Mouse (Mus musculus) regulatory T cell (primary cell): ENCODE measurements around the gene Itgav.

Source experiments
- in situ Hi-C: fragments of 300-600 bp; cut with MboI, MseI; formaldehyde crosslinking; loops from one replicate; pipeline ENCODE4 v1.15.1; 2025; ENCODE audit warnings: high pct_unique_total_duplicates

The Itgav gene

DNA sequence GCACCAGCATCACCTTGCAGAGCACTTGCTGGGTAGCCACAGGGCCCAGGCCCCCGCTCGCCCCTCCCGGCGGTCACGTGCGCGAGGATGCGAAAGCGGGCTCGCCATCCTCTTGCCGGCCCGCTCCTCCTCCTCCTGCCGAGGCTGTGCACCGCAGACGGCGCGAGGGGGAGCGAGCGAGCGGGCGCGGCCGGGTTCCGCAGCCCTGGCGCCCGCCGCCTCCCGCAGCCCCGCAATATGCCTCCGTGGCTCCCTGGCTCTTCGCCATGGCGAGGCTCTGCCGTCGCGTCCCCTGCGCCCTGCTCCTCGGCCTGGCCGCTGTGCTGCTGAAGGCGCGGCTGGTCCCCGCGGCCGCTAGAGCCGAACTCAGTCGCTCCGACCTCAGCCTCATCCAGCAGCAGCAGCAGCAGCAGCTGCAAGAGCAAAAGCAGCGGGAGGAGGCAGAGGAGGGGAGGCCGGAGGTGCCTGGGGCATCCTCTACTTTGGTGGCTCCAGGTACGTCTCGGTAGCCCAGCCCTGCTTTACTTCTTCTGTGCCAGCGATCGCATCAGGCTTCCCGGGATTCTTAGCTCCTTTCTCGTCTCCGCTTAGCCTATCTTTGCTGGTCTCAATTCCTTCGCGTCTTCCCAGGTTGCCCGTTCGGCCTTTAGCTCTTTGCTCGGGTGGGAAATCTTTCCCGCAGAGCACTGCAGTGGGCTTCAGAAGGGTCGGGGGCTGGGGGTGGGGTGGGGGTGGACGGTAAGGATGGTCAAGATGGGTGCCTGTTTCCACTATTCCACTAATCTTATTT, 88.5 kb downstream of the Itgav start, which contains the start of gene Fam171b:
Gene Fam171b, plus strand, starts transcription at position 154 of the 790 bp plus-strand sequence.
- in situ Hi-C loops: no loop called here

DNA sequence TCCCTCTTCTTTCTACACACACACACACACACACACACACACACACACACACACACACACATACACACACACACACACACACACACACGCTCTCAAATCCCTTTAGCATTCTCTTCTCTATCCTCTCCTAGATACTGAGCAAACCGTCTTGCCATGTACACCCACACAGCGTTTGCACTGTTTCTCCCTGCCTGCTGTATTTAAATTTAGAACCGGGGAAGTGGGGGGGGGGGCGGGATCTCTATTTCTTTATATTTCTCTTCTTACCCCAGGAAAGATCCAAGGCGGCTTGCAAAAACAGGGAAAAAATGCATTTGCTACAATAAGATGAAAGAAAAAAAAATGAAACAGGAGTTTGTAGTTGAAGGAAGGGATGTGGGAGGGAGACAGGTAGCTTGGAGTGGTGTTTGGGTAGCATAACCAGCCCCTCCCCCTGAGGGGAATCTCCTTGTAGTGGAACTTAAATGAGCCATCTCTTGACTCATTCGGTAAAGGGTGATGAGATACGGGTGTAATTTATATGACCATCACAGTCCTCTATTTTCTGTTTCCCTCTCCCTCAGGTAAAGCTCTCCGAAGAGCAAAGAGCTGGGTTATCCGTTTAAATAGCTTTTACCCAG, 89.2 kb downstream of the Itgav start:
- in situ Hi-C loops: no loop called here

DNA sequence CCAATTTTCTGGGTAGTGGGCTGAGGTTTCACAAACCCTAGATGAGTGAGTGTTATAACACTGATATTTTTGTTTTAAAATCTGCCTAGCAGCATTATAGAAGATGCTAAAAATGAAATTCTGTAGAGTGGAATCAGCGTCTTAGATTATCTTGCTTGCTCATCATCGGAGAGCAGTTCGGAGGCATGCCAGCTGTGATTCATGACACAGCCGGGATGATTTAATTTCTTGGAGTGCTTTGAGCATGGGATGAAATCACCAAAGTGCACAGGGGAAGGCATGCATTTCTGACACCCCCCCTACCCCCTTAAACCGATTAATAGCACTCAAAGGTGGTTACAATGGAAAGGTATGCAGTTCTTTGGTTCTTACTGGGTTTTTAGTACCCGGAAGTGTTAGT, 89.8 kb downstream of the Itgav start:
- in situ Hi-C loops: no loop called here

DNA sequence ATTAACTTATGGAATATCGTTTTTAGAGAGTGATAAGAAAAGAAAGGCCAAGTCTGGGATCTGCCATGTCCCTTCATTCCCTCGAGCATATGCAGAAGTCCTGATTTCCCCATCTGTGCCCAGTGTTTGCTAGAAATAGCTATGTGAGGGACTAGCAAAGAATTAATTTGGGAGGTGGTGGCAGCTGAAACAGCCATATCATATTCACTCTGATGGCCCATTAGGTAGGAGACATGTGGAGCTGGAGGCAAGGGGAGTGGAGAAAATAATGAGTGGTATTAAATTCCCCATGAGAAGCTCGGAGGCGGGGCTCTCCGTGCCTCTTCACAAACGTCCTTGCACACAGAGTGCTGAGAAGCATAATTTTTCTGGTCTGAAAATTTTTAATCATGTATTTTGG, 92.0 kb downstream of the Itgav start:
- in situ Hi-C loops: no loop called here

DNA sequence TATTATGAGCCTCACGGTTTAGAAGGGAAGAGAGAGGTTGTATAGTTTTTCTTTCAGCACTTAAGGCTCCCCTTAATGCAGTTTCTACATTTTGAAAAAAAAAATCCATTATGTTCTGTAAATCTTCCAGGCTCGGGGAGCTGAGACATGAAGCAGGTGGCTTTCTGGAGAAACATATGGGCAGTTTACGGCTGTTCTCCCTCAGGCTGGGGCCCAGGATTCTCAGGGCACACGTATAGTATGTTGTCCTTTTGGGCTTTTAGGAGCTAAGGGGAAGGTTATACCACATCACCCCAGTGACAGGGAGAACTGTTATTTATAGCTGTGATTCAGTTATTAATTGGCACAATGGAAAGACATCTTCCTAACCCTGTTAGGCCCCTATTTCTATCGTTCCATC, 101.0 kb downstream of the Itgav start:
- in situ Hi-C loops: no loop called here

DNA sequence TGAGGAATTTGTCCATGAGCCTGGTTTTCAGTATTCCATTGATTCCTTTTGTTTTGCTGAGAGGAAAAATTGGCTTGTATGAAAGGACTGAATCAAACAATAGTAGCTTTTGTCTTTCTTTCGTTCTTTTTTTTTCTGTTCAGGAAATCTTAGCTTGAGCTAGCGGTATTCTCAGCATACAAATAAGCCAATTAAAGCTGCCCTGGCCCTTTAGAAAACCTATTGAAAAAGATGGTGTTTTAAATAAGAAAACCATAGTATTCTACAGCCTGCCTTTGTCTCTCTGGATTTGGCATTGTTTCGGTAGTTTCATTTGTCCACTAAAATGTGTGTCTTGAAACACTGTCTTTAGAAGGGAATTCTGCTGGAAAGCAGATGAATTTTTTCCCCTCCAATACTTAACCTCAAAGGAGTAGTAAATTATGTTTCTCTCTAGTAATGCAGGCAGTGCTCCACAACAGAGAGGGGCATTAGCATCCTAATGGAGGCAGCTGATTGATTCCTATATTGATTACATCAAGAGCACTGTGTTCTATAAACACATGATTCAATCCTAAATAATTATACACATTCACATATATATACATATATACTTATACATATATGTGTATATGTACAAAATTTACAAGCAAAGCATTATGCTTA, 104.8 kb downstream of the Itgav start:
- in situ Hi-C loops: no loop called here

DNA sequence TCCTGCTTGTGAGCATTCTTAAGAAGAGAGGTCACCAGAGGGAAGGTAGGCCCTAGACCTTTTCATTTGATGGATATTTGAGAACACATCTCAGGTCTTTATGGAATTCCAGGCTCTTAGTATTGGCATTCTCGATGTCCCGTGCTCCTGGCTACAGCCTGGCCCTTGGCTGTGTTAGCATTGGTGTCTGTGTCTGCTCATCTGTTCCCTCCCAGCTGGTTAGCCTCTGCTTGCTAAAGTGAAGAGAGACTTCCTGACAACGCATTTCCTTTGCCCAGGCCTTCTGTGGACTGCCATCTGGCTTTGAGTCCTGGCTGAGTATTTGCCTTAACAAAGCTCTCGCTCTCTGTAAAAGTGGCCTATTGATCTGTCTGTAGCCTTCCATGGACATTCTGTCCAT, 108.7 kb downstream of the Itgav start:
- in situ Hi-C loops: no loop called here

DNA sequence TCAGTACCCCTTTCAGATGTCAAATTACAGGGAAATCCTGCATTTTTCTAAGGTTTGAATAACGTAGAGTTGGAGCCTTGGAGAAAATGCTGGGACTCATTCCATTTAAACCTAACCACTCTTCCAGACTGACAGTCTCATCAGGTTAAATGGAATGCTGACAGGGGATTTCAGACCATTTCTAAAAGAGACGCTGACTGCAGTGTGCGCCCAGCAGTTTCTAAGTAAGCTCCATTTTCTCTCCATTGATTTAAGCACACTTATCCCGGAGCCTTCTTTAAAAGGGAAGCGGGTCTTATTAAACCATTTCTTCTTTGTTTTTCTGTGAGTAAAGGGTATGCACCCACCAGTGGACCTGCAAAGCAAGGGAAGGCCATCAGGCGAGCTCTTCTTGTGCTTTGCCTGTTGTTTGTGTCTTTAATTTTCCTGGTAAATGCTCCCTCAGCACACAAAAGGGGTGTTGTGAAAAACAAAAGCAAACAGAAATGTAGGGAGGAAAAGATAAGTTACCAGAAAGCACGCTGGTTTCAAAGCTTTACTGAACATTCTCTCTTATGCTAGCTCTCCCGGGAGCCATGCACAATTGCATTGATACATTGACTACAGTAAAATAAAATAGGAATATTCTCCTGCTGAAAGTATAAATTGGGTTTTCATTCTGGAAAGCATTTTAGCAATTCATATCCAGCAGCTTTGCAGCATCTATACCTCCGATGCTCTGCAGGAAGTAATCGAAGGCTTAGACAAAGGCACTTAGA, 111.3 kb downstream of the Itgav start:
- in situ Hi-C loops: no loop called here

DNA sequence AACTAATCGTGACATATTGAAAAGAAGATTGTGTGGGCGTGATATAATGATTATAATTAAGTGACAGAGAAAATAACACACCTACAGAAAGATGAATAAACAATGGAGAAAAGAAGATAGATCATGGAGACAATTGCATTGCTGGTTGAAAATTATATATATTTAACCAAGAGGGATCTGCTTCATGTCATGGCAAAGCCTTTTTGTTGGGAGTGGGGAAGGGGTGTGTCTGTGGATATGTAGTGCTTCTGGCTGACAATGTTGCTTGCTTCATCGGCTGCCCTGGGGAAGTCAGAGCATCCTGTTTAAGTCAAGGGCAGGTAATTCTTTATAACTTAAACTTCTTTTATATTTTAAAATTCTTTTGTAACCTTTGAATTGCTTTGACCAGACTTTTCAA, 124.3 kb downstream of the Itgav start:
- in situ Hi-C loops: loop anchor here (5.0 kb wide), 1 partner anchor 49 kb away; no protein-coding TSS in a partner anchor

DNA sequence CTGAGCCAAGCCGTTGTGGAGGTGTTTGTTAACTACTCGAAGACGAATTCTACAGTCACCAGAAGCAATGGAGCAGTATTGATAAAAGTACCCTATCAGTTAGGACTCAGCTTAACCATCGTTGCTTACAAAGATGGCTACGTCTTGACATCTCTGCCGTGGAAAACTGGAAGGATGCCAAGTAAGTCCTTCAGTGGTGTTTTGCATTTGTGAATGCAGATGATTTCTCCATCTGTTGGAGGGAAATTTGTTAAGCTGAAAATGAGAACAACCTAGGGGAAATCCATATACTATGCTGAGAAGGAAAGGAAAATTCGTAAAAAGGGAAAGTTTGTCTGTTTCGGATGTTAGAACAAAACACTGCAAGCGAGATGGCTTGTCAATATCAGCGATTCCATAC, 129.2 kb downstream of the Itgav start:
- in situ Hi-C loops: no loop called here

DNA sequence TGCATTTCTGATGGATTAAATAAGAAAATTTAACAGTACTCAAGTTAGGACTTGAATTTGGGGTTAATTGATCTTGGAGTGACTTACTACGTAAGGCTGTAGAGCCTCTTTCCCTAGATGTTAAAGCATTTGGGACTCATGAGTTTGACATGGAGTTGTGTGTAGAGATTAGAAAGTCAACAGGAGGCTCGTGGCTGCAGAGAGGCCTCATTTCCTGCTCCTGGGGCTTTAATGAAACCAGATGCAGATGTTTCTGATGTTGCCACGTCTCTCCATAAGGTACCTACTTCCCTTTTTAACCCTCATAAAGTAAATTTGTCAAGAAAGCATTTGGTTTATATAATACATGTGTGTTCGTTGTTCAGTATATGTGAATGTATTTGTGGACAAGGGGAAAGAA, 132.0 kb downstream of the Itgav start:
- in situ Hi-C loops: no loop called here
